1 mouse cellular context compared by ENCODE assay signal in the genomic region with DNA sequence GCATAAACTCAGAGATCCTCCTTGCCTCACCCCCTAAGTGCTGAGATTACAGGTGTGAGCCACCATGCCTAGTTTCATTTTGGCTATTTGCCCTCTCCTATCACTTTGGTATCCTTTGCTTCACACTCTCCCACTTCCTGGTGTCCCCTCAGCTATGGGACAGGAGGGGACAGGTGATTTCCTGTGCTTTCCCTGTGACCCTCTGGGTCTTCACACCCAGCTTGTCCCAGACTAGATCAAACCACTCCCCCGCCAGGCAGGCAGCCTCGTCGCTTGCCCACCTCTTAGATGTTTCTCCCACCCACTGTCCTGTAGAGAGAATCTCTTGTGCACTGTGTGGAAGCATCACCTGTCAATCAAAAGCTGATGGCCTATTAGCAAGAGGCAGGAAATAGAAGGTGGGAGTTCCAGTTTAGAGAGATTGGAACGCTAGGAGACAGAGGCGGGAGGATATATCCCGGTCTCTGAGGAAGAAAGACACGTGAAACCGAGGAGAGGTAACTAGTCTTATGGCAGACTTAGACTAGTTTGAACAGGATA.
A peak's percentile ranks its signal among the peaks of the same experiment; 100 is the strongest.
TF ChIP-seq lines count a peak whose summit lies in the region.

No protein-coding gene starts in this region.

TF ChIP-seq in ES-E14, 5 proteins besides CTCF, POLR2A, EP300 and RAD21:
- TF ChIP-seq CHD2 (IDR thresholded peaks at IDR 0.05; ENCODE audit: low read depth, low read length) (peak; percentile 89), MAFK (IDR thresholded peaks at IDR 0.05; ENCODE audit: insufficient read depth, low read depth, low read length) (no peak), HCFC1 (IDR thresholded peaks at IDR 0.05; ENCODE audit: borderline replicate concordance, insufficient read depth, low read length) (peak; percentile 30; the same call in 1 of the 2 replicates)
